In genomic region chr11:93709686-93710085, GRCm38 (mm10) we compare ENCODE assay signal across 22 mouse cellular contexts.
DNase-seq lines count a peak whose midpoint lies in the region; ATAC-seq and TF ChIP-seq lines count a peak whose summit lies in the region.
"Had no signal": no experiment of that assay in that cellular context is flagged by ENCODE, and none has a peak within 500 bp of the region (broad histone marks: within the 10 kb centered on the region; RNA-seq: fewer than 3 reads in every experiment).

No protein-coding gene starts in this region.

- no peak overlapping the region for H3K9ac ChIP-seq in kidney, embryonic 16.5 days (replicated peaks; ENCODE audit: low read length)
- H3K9ac ChIP-seq in midbrain, embryonic 11.5 days (ENCODE audit: low read length) = no peak overlapping the region
- H3K9ac ChIP-seq: forebrain, postnatal 0 days; hindbrain, embryonic 14.5 days had no signal

- H3K4me3 ChIP-seq in kidney, adult 2 months (ENCODE audit: insufficient read depth, low read depth, low read length) = no peak overlapping the region
- no peak overlapping the region for H3K4me3 ChIP-seq in kidney, embryonic 16.5 days (ENCODE audit: low read length)
- H3K4me3 ChIP-seq in midbrain, embryonic 11.5 days (ENCODE audit: low read depth, low read length) = no peak overlapping the region
- H3K4me3 ChIP-seq: forebrain, embryonic 10.5 days; gastrocnemius, adult 2 months had no signal

- no peak for TF ChIP-seq POLR2A in kidney, adult 2 months (IDR thresholded peaks at IDR 0.05; ENCODE audit: low read depth, low read length)

- peak; percentile 79 for ATAC-seq in kidney, embryonic 16.5 days (ENCODE audit: low FRiP score, low TSS enrichment)
- ATAC-seq in midbrain, embryonic 11.5 days (ENCODE audit: low FRiP score) = no peak
- ATAC-seq: CD4-positive, CD25-positive, alpha-beta regulatory T cell, adult 4 months; forebrain, embryonic 14.5 days; forebrain, postnatal 0 days; hindbrain, postnatal 0 days had no signal

- H3K4me1 ChIP-seq in kidney, adult 2 months (ENCODE audit: control insufficient read depth, insufficient read depth, low read length) = peaks cover 3% of the 10 kb centered on the region; the same call in 1 of the 2 replicates
- H3K4me1 ChIP-seq in kidney, embryonic 16.5 days (ENCODE audit: insufficient read depth, low read length) = no peaks in the 10 kb centered on the region
- no peaks in the 10 kb centered on the region for H3K4me1 ChIP-seq in midbrain, embryonic 11.5 days (ENCODE audit: control insufficient read depth, insufficient read depth, low read length)
- H3K4me1 ChIP-seq: forebrain, embryonic 10.5 days had no signal

- no peak overlapping the region for H3K4me2 ChIP-seq in kidney, embryonic 16.5 days (replicated peaks; ENCODE audit: low read depth, low read length)
- H3K4me2 ChIP-seq in midbrain, embryonic 11.5 days = no peak overlapping the region
- H3K4me2 ChIP-seq: heart, embryonic 11.5 days; hindbrain, embryonic 14.5 days had no signal

- H3K9me3 ChIP-seq in kidney, embryonic 16.5 days (ENCODE audit: low read length) = no peaks in the 10 kb centered on the region
- no peaks in the 10 kb centered on the region for H3K9me3 ChIP-seq in midbrain, embryonic 11.5 days (ENCODE audit: control insufficient read depth, low read length)
- H3K9me3 ChIP-seq: forebrain, embryonic 10.5 days had no signal

- no peaks in the 10 kb centered on the region for H3K36me3 ChIP-seq in kidney, adult 2 months (ENCODE audit: control insufficient read depth, insufficient read depth, low read length)
- H3K36me3 ChIP-seq in kidney, embryonic 16.5 days (ENCODE audit: insufficient read depth, low read length) = no peaks in the 10 kb centered on the region
- no peaks in the 10 kb centered on the region for H3K36me3 ChIP-seq in midbrain, embryonic 11.5 days (ENCODE audit: control insufficient read depth, insufficient read depth, low read length)
- H3K36me3 ChIP-seq: forebrain, embryonic 10.5 days had no signal

- H3K27ac ChIP-seq in kidney, adult 2 months (ENCODE audit: insufficient read depth, low read depth, low read length) = no peak overlapping the region
- H3K27ac ChIP-seq in kidney, embryonic 16.5 days (ENCODE audit: low read length) = no peak overlapping the region
- no peak overlapping the region for H3K27ac ChIP-seq in midbrain, embryonic 11.5 days (ENCODE audit: low read depth, low read length)
- H3K27ac ChIP-seq: forebrain, embryonic 10.5 days; gastrocnemius, adult 2 months; hindbrain, embryonic 14.5 days; hindbrain, postnatal 0 days had no signal

- DNase-seq in kidney, adult 2 months = peak; percentile 92
- DNase-seq in kidney, adult 8-10 months = peak; percentile 78 to 86
- DNase-seq in kidney, postnatal 25 days = peak; percentile 61 to 76
- DNase-seq in midbrain, embryonic 11.5 days (ENCODE audit: low spot score, missing footprints) = no peak
- no peak for DNase-seq in cerebellum, postnatal 10 days
- no peak for DNase-seq in heart, postnatal 4 days
- DNase-seq: adrenal gland, adult 2 months; adrenal gland, postnatal 14 days; cerebellum, adult 11 months; cerebellum, adult 2 months; cerebellum, postnatal 14 days; forebrain, postnatal 0 days; gastrocnemius, adult 2 months; gastrocnemius, postnatal 14 days; heart, postnatal 36 days had no signal

- H3K27me3 ChIP-seq in kidney, adult 2 months (replicated peaks; ENCODE audit: control insufficient read depth, insufficient read depth, low read length) = no peaks in the 10 kb centered on the region
- H3K27me3 ChIP-seq in kidney, embryonic 16.5 days (ENCODE audit: insufficient read depth, low read length) = no peaks in the 10 kb centered on the region
- no peaks in the 10 kb centered on the region for H3K27me3 ChIP-seq in midbrain, embryonic 11.5 days (ENCODE audit: control insufficient read depth, insufficient read depth, low read length)

- WGBS in kidney, adult 2 months = 39% methylated on average over 4 of the region's 4 CpGs
- 69% methylated on average over 4 of the region's 4 CpGs for WGBS in kidney, embryonic 16.5 days
- 82% methylated on average over 4 of the region's 4 CpGs for WGBS in midbrain, embryonic 11.5 days

- no peak for TF ChIP-seq CTCF in kidney, adult 2 months (conservative IDR thresholded peaks at IDR 0.05; ENCODE audit: insufficient read depth, insufficient read length, low read depth, low read length)

Comparison
In these comparisons a context has a peak if more than half of its experiments do, and no peak if none do; other contexts are left out.
1. DNase-seq: peak in kidney, adult 2 months (single experiment), kidney, adult 8-10 months (2 of 2) and kidney, postnatal 25 days (2 of 2); none in midbrain, embryonic 11.5 days (single experiment), cerebellum, postnatal 10 days (0 of 2) and heart, postnatal 4 days (single experiment).